Mouse (Mus musculus) CH12.LX (cell line): ENCODE results near the gene Adgrl3. TPM values are rescaled to one million over a fixed set of nuclear protein-coding genes. Genes with fewer than 3 reads are reported as not detected.

Experiments
- DNase-seq: peaks from one replicate; pipeline ENCODE4 v3.0.0-alpha.2; 2013; ENCODE audit errors: extremely low read depth
- H3K27ac ChIP-seq: 2 replicates; pipeline ENCODE4 v1.5.1; 2012; ENCODE audit warnings: low read depth, mild to moderate bottlenecking, control low read depth, moderate library complexity; ENCODE audit not compliant: insufficient read depth
- H3K27me3 ChIP-seq: replicated peaks from 2 replicates; pipeline ENCODE3; 2012; ENCODE audit warnings: inconsistent platforms
- H3K36me3 ChIP-seq, 2 experiments: replicated peaks in 1 of 2; 2 replicates each; pipeline versions ENCODE3 to v1.6.1; 2012; ENCODE audit warnings: inconsistent platforms in 1 of 2, low read length in 1 of 2, mild to moderate bottlenecking in 1 of 2, mixed read lengths in 1 of 2, moderate library complexity in 1 of 2; ENCODE audit not compliant: control insufficient read depth in 1 of 2, insufficient read depth in 1 of 2
- H3K4me1 ChIP-seq, 2 experiments: 2 replicates each; pipeline ENCODE4 v1.6.1; 2012; ENCODE audit warnings: inconsistent platforms in 1 of 2, moderate library complexity in 1 of 2; ENCODE audit not compliant: insufficient read depth in 2 of 2, control insufficient read depth in 1 of 2
- H3K4me2 ChIP-seq: 2 replicates; pipeline ENCODE4 v1.6.1; 2012; ENCODE audit warnings: low read depth, mild to moderate bottlenecking, control low read depth; ENCODE audit not compliant: poor library complexity, insufficient read depth, severe bottlenecking
- H3K4me3 ChIP-seq, 3 experiments: fragments of 150-350 bp in 1 of 3; sonication (generic) in 1 of 3; replicated peaks in 1 of 3; 2 replicates each; pipeline versions ENCODE3 to v1.5.1; 2011 to 2012; ENCODE audit warnings: low read depth in 2 of 3, low read length in 2 of 3, mild to moderate bottlenecking in 2 of 3, moderate library complexity in 2 of 3, control low read depth in 1 of 3, improper control_type of control experiment in 1 of 3, inconsistent platforms in 1 of 3, mixed read lengths in 1 of 3; ENCODE audit not compliant: poor library complexity in 1 of 3
- H3K79me2 ChIP-seq: replicated peaks from 2 replicates; pipeline ENCODE4 v1.6.1; 2012; ENCODE audit warnings: mild to moderate bottlenecking, moderate library complexity; ENCODE audit not compliant: control insufficient read depth, poor library complexity, insufficient read depth, severe bottlenecking; ENCODE audit errors: extremely low read depth
- H3K9ac ChIP-seq: 2 replicates; pipeline ENCODE4 v1.6.1; 2012; ENCODE audit warnings: low read depth, mild to moderate bottlenecking, control low read depth, moderate library complexity; ENCODE audit not compliant: insufficient read depth
- H3K9me3 ChIP-seq: replicated peaks from 2 replicates; pipeline ENCODE3; 2012; ENCODE audit warnings: low read length, inconsistent platforms, mixed read lengths
- CHD1 ChIP-seq: IDR thresholded peaks from 2 replicates; pipeline ENCODE4 v1.6.1; 2012; ENCODE audit warnings: low read depth, low read length, improper control_type of control experiment, inconsistent platforms
- E2F4 ChIP-seq: IDR thresholded peaks from 2 replicates; pipeline ENCODE4 v1.6.1; 2011; ENCODE audit warnings: low read depth, low read length, improper control_type of control experiment; ENCODE audit not compliant: insufficient replicate concordance
- EP300 ChIP-seq: IDR thresholded peaks from 2 replicates; pipeline ENCODE4 v1.6.1; 2011; ENCODE audit warnings: low read length, improper control_type of control experiment
- HCFC1 ChIP-seq: IDR thresholded peaks from 2 replicates; pipeline ENCODE4 v1.6.1; 2012; ENCODE audit warnings: low read depth, mild to moderate bottlenecking, inconsistent platforms, low read length, improper control_type of control experiment
- JUN ChIP-seq: IDR thresholded peaks from 2 replicates; pipeline ENCODE4 v1.6.1; 2011; ENCODE audit warnings: low read depth, mild to moderate bottlenecking, low read length, improper control_type of control experiment, moderate library complexity; ENCODE audit not compliant: insufficient read depth
- KAT2A ChIP-seq: IDR thresholded peaks from 2 replicates; pipeline ENCODE4 v1.6.1; 2012; ENCODE audit warnings: low read length, improper control_type of control experiment, inconsistent platforms; ENCODE audit not compliant: insufficient replicate concordance
- MEF2A ChIP-seq: IDR thresholded peaks from 2 replicates; pipeline ENCODE4 v1.6.1; 2014; ENCODE audit warnings: low read depth, mild to moderate bottlenecking, inconsistent platforms, low read length, improper control_type of control experiment, borderline replicate concordance
- MYC ChIP-seq: IDR thresholded peaks from 2 replicates; pipeline ENCODE4 v1.6.1; 2011; ENCODE audit warnings: low read depth, mild to moderate bottlenecking, improper control_type of control experiment, low read length
- NELFE ChIP-seq: IDR thresholded peaks from 2 replicates; pipeline ENCODE4 v1.6.1; 2011; ENCODE audit warnings: low read depth, low read length, improper control_type of control experiment
- NRF1 ChIP-seq: IDR thresholded peaks from 2 replicates; pipeline ENCODE4 v1.6.1; 2014; ENCODE audit warnings: low read depth, mild to moderate bottlenecking, inconsistent platforms, low read length, improper control_type of control experiment, moderate library complexity
- POLR2A ChIP-seq: IDR thresholded peaks from 2 replicates; pipeline ENCODE4 v1.6.1; 2011; ENCODE audit warnings: low read depth, mild to moderate bottlenecking, improper control_type of control experiment, low read length
- POLR2AphosphoS2 ChIP-seq: IDR thresholded peaks from 2 replicates; pipeline ENCODE4 v1.6.1; 2011; ENCODE audit warnings: low read depth, low read length, improper control_type of control experiment
- RCOR1 ChIP-seq: conservative IDR thresholded peaks from 2 replicates; pipeline ENCODE4 v1.6.1; 2012; ENCODE audit warnings: low read depth, mild to moderate bottlenecking, inconsistent platforms, low read length, improper control_type of control experiment
- TBP ChIP-seq: conservative IDR thresholded peaks from 2 replicates; pipeline ENCODE4 v1.6.1; 2011; ENCODE audit warnings: low read depth, low read length, improper control_type of control experiment
- TCF12 ChIP-seq: IDR thresholded peaks from 2 replicates; pipeline ENCODE4 v1.6.1; 2014; ENCODE audit warnings: low read depth, mild to moderate bottlenecking, inconsistent platforms, low read length, improper control_type of control experiment
- UBTF ChIP-seq: IDR thresholded peaks from 2 replicates; pipeline ENCODE4 v1.6.1; 2012; ENCODE audit warnings: low read depth, mild to moderate bottlenecking, inconsistent platforms, low read length, improper control_type of control experiment, moderate library complexity
- USF2 ChIP-seq: conservative IDR thresholded peaks from 2 replicates; pipeline ENCODE4 v1.6.1; 2011; ENCODE audit warnings: low read depth, low read length, improper control_type of control experiment
- ZNF384 ChIP-seq: IDR thresholded peaks from 2 replicates; pipeline ENCODE4 v1.6.1; 2012; ENCODE audit warnings: low read depth, low read length, improper control_type of control experiment, inconsistent platforms
- dilution Hi-C: fragments of 300-500 bp; cut with MboI; formaldehyde crosslinking; loops from 2 replicates; pipeline ENCODE4 v1.14.3; 2020; ENCODE audit warnings: low sequenced_read_pairs; ENCODE audit not compliant: extremely low pct_unique_long_range_greater_than_20kb, extremely low pct_ligation_motif_present
- in situ Hi-C: fragments of 300-500 bp; cut with MboI; formaldehyde crosslinking; loops from 3 replicates; pipeline ENCODE4 v1.14.3; 2019; ENCODE audit warnings: low sequenced_read_pairs, low pct_ligation_motif_present, low pct_unique_long_range_greater_than_20kb, mixed read lengths
- polyA plus RNA-seq: library from polyadenylated mRNA; unstranded; fragments of >175 nt; gene quantifications from 2 replicates; pipeline ENCODE4 v1.2.1, GENCODE M21; 2012; ENCODE audit warnings: low read depth; ENCODE audit not compliant: insufficient read length
- total RNA-seq, 2 experiments: library from RNA; depleted of rRNA; stranded (reverse); fragments of 300-350 nt in 1 of 2; fragments of >200 nt in 1 of 2; gene quantifications; 2 replicates each; pipeline ENCODE4 v1.2.3; 2012 to 2014

Adgrl3 gene
- total and polyA plus RNA-seq, 3 experiments = 0.13 TPM; not detected in 2

DNA sequence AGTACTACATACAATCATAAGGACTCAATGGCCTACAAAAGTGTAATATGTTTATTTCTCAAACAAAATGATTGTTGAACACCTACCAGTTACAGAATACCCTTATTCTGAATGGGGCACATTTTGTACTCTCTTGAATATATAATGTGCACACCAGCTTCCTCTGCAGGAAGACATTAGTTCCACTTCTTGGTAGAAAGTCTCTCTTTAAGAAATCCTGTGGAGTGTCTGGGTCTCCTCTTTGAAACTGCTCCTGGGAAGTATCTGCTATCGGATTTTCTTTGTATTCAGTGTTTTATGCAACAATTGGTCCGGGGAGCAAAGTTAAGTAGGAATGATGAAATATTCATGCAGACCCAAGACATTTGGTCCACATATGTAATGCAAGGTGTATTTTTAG is 41.0 kb downstream of the Adgrl3 start:
- Histone ChIP-seq H3K4me2 (no peak overlapping the region), H3K36me3 (no peaks in the 10 kb centered on the region), H3K9me3 (no peaks in the 10 kb centered on the region), H3K79me2 (no peaks in the 10 kb centered on the region), H3K4me3 (no peak overlapping the region), H3K4me1 (peaks cover 0 to 11% of the 10 kb centered on the region in 2 experiments; a peak in 2 of 4 replicates), H3K9ac (no peak overlapping the region), H3K27me3 (no peaks in the 10 kb centered on the region)
- dilution Hi-C loops = no loop called here
- in situ Hi-C loops = no loop called here
- no peak for DNase-seq
- no peak for TF ChIP-seq POLR2AphosphoS2
- TF ChIP-seq RCOR1 = no peak
- no peak for TF ChIP-seq MEF2A
- TF ChIP-seq HCFC1 = no peak
- no peak for TF ChIP-seq JUN
- no peak for TF ChIP-seq E2F4
- no peak for TF ChIP-seq CHD1
- no peak for TF ChIP-seq NELFE
- no peak for TF ChIP-seq POLR2A
- no peak for TF ChIP-seq USF2
- TF ChIP-seq EP300 = no peak
- TF ChIP-seq, all 38 proteins: peak for 0
- H3K27ac ChIP-seq = no peak overlapping the region

DNA sequence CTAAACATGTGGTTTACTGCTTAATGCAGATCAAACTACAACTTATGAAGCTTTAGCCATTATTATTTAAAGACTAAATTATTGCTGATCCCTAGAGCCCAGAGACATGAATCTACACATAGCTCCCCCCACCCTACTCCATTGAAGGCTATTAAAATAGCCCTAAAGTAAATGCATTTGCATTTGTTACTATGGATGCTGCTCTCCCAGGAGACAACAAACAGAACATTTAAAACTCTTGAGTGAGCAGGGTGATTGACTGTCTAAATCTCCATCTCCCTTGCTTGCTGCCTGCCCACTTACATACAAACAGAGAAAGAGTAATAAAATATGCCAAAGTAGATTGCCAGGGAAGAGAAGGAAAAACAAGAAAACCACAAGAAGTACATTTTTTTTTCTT is 41.4 kb downstream of the Adgrl3 start:
- no peak for TF ChIP-seq HCFC1
- TF ChIP-seq TBP = no peak
- TF ChIP-seq UBTF = no peak
- TF ChIP-seq TCF12 = no peak
- no peak for TF ChIP-seq E2F4
- TF ChIP-seq MYC = no peak
- no peak for TF ChIP-seq KAT2A
- no peak for TF ChIP-seq NRF1
- no peak for TF ChIP-seq ZNF384
- no peak overlapping the region for H3K9ac ChIP-seq
- no peaks in the 10 kb centered on the region for H3K36me3 ChIP-seq
- no peaks in the 10 kb centered on the region for H3K27me3 ChIP-seq
- no peak overlapping the region for H3K27ac ChIP-seq
- in situ Hi-C loops (no loop called here), dilution Hi-C loops (no loop called here)
- H3K4me3 ChIP-seq = no peak overlapping the region
- H3K79me2 ChIP-seq = no peaks in the 10 kb centered on the region
- H3K9me3 ChIP-seq = no peaks in the 10 kb centered on the region
- no peak for DNase-seq
- no peak overlapping the region for H3K4me2 ChIP-seq
- H3K4me1 ChIP-seq = peaks cover 0 to 11% of the 10 kb centered on the region in 2 experiments; a peak in 2 of 4 replicates
